Mouse (Mus musculus) retina, postnatal 1 day (tissue): ENCODE measurements around the gene Phex.

Experiments used
- DNase-seq: peaks from one replicate; pipeline ENCODE4 v3.0.0-alpha.2; 2012

Gene Phex

DNA sequence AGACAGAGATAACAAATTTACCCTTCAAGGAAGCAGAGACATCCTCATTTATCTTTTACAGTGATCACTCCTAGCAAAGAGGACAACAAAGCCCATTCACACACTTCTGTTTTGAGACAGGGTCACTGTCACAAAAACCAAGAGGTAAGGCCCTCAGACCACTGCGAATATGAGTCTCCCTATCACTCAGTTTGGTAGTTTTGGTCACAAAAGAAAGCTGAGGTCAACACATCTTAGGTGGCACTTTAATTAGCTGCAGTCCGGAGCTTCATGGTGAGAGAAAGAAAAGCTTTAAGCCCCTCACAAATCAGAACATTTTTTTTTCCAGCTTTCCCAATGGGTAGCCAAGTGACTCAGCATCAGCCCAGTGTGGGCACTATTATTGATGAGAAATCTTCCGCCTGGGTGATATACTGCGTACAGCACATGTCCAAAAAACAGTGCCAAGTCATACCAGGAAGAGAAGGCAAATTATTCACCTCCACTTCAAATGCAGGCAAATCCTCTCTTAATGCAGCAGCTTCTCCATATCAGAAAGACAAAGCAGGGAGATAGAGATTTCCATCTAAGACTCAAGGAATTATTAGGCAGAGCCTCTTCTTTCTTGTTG is 108.2 kb downstream of the Phex start:
- no peak for DNase-seq

DNA sequence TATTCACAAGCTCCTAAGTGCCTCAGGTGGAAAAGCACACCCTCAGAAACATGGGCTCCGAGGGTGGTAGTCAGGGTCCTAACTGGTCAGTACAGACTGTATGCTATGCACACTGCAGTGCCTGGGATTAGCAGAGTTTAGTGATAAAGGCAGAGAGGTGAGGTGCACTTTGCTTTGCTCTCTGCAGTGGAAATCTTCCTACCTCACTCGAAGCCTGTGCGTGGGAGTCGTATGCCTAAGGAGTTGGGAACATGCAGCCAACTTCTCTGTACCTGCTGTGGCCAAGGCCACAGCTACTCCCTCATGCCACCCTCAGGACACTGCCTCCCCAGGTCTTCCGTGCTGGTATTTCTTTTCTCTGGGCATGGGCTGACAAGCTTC is 109.3 kb downstream of the Phex start:
- DNase-seq = peak; percentile 11

GRCm38 (mm10) chrX:157305193-157305851 is 109.8 kb downstream of the Phex start:
- peak; percentile 87 for DNase-seq

- DNase-seq = no peak
Observed at GRCm38 (mm10) chrX:157292411-157292810, 122.7 kb downstream of the Phex start.

GRCm38 (mm10) chrX:157276581-157276980 is 138.5 kb downstream of the Phex start:
- no peak for DNase-seq

- no peak for DNase-seq
Observed at GRCm38 (mm10) chrX:157273291-157273690, 141.8 kb downstream of the Phex start.

DNA sequence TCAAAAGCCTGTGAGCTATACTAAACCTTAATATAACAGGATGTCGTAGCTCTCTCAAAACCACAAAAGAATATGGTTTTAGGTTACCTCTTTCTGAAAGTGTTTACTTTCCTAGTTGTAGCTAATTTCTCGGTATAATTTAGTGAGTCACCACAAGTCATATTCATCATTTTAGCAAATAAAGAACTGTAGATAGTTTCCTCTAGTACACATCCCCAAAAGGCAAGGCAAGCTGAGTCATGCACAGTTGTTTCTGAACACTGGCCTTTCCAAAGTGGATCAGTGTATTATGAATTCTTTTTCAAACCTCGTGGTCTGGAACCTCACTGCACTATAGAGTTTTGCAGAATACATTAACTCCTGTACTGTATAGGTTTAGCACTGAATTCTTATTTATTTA is 143.5 kb downstream of the Phex start:
- DNase-seq = no peak

- no peak for DNase-seq
Observed at GRCm38 (mm10) chrX:157269726-157270305, 145.3 kb downstream of the Phex start.

- DNase-seq = no peak
Observed at GRCm38 (mm10) chrX:157268141-157268540, 147.0 kb downstream of the Phex start.

DNA sequence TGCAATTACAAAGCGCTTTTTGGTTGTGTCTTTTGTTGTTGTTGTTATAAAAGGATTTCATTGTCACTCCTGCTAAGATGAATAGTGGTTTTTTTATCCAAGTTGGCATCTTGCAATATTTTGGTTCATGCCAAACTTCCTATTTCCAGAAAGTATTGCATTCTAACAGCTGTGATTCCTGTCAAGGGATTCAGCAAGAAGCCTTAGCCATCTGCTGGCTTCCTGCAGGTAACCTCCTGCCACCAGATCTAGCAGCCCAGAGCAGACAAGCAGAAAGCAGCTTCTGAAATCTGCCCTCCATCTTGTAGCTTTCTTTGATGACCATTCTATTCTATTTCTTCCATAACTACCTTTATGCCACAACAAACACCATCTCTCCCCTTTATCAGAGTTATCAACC is 212.4 kb downstream of the Phex start:
- DNase-seq = no peak

DNA sequence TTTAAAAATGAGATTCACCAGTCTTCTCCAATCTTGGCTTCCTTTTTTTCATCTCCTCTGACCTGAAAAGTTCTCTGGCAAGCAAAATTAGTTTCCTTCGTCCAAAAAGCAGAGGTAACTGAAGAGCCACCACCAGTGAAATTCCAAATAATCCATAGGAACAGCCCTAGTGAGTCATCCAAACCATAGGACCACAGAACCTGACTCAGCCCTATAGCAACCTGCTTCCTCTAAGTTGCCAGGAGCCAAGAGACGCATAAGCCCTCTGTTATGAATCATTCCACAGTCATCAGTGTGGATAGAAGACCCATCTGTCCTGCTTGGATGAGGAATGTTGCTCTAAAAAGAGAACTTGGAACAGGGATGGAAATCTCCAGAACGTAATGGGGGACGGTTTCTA is 230.9 kb downstream of the Phex start:
- DNase-seq = no peak

DNA sequence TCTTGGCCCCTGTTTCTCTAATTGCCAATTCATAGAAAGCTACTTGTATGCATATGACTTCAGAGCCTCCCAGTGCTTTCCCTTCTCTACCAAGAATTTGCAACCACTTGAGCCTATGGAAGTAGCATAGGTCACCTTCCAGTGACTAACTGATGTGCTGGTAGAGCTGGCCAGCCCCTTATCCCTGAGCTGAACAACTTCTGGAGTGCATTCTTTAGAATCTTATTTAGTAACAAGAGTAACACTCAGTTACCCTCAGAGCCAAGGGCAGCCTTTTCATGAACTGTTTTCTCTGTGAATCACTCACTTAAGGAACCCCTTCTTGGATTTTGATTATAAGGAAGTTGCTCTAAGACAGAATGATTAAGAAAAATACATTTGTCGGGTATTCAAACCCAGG is 234.3 kb downstream of the Phex start:
- DNase-seq = no peak

DNA sequence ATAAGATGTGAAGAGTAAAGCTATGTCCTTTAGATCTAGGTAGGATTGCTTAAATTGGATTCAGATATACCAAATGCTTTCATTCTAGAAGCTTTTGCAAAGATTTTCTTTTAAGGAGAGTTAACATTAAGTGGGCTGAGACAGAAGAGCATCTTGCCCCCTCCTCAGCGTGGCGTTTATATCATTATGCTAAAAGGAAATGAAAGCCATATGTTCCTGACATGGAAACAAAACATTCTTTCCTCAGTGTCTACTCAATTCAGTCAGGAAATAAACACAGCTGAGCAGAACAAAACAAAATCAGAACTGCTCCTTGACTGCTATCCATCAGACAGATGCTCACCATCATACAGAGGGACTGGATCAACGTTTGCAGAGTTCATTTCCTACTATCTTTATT is 251.0 kb downstream of the Phex start:
- DNase-seq = no peak

GRCm38 (mm10) chrX:157163394-157163793 is 251.7 kb downstream of the Phex start:
- DNase-seq = no peak

GRCm38 (mm10) chrX:157144675-157145074 is 270.4 kb downstream of the Phex start:
- DNase-seq = no peak

- no peak for DNase-seq
Observed at GRCm38 (mm10) chrX:157139601-157140000, 275.5 kb downstream of the Phex start.
